Mouse (Mus musculus) heart, adult 2 months (tissue): ENCODE results near the gene Lfng. TPM values are rescaled to one million over a fixed set of nuclear protein-coding genes. Genes with fewer than 3 reads are reported as not detected.

Experiments
- DNase-seq, 2 experiments: peaks; one replicate each; pipeline ENCODE4 v3.0.0; 2021
- H3K27ac ChIP-seq: fragments of 200-600 bp; 2 replicates; pipeline ENCODE4 v1.8.1; 2022
- H3K27me3 ChIP-seq: fragments of 200-500 bp; 2 replicates; pipeline ENCODE4 v1.6.1; 2012; ENCODE audit warnings: mild to moderate bottlenecking, low read length, inconsistent platforms, mixed read lengths; ENCODE audit not compliant: control insufficient read depth, insufficient read depth
- H3K36me3 ChIP-seq: fragments of 200-500 bp; 2 replicates; pipeline ENCODE4 v1.6.1; 2012; ENCODE audit warnings: low read length, inconsistent platforms; ENCODE audit not compliant: control insufficient read depth, insufficient read depth
- H3K4me1 ChIP-seq: fragments of 200-500 bp; 2 replicates; pipeline ENCODE4 v1.6.1; 2011; ENCODE audit warnings: low read length; ENCODE audit not compliant: control insufficient read depth, insufficient read depth
- H3K4me3 ChIP-seq: fragments of 200-600 bp; 2 replicates; pipeline ENCODE4 v1.8.1; 2022
- H3K79me2 ChIP-seq: fragments of 200-500 bp; replicated peaks from 2 replicates; pipeline ENCODE4 v1.6.1; 2012; ENCODE audit warnings: mild to moderate bottlenecking, inconsistent platforms, low read length, moderate library complexity, mixed read lengths; ENCODE audit not compliant: control insufficient read depth, insufficient read depth
- H3K9ac ChIP-seq: fragments of 200-500 bp; 2 replicates; pipeline ENCODE4 v1.6.1; 2012; ENCODE audit warnings: low read depth, mild to moderate bottlenecking, control low read depth, inconsistent platforms, low read length, mixed read lengths
- CTCF ChIP-seq: fragments of 200-600 bp; IDR thresholded peaks from 2 replicates; pipeline ENCODE4 v1.8.1; 2022; ENCODE audit warnings: antibody characterized with exemption, mild to moderate bottlenecking, moderate library complexity
- EP300 ChIP-seq: fragments of 200-500 bp; IDR thresholded peaks from 2 replicates; pipeline ENCODE4 v1.6.1; 2011; ENCODE audit warnings: low read depth, low read length, control low read depth; ENCODE audit not compliant: insufficient read depth
- POLR2A ChIP-seq: fragments of 200-500 bp; IDR thresholded peaks from 2 replicates; pipeline ENCODE4 v1.6.1; 2011; ENCODE audit warnings: mild to moderate bottlenecking, low read depth, low read length, control low read depth; ENCODE audit not compliant: insufficient read depth
- WGBS: fragments of 180-500 bp; shearing (Covaris S2); methylation state at CpG from one replicate; pipeline ENCODE4 v1.1.7; 2018; 5-methylcytosine and 5-hydroxymethylcytosine counted together
- intact Hi-C: fragments of 180-260 bp; cut with DNase I; formaldehyde crosslinking; loops from one replicate; pipeline ENCODE4 v1.15.1; 2025
- polyA plus RNA-seq: library from polyadenylated mRNA; depleted of rRNA; stranded (reverse); fragments of >200 nt; gene quantifications from 2 replicates; pipeline ENCODE4 v1.2.3, GENCODE M21; 2012
- total RNA-seq, 2 experiments: library from RNA; stranded (reverse); gene quantifications; 2 replicates each; pipeline ENCODE4 v1.2.3; 2021

The Lfng gene
- total and polyA plus RNA-seq, 3 experiments, result 7.4 to 23.1 (median 11.5) TPM

DNA sequence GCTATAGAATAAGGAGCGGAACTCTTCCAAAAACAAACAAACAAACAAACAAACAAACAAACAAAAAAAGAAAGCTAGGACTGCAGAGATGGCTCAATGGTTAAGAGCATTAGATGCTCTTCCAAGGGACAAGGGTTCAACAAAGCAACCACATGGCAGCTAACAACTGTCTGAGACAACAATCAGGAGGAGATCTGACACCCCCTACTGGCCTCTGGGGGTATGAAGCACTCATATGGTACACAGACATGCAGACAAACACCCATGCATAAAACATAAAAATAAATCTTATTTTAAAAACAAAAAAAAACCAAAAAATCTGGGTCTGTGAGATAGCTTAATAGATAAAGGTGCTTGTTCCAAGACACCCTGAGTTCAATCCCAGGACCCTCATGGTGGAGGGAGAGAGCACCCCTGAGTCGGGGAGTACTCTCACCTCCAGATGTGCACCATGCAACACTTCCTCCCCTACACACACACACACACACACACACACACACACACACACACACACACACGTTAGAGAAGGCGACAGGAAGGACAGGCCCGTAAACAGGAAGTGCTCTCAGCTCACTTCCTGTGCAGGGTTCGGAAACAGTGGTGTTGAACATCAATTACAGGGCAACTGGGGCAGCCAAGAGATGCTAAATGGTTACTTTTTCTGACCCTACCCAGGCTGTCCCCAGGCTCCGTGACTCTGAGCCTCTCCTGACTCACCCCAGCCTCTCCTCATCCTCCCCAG, 29.4 kb downstream of the Lfng start:
- H3K4me3 ChIP-seq, result no peak overlapping the region
- DNase-seq, result peak in 1 of 2 experiments; percentile 49
- 62% methylated on average over 7 of the region's 7 CpGs for WGBS
- H3K79me2 ChIP-seq, result no peaks in the 10 kb centered on the region; the same call in 1 of the 2 replicates
- H3K27me3 ChIP-seq, result no peaks in the 10 kb centered on the region
- H3K4me1 ChIP-seq, result peaks cover 15% of the 10 kb centered on the region
- peak overlapping the region; percentile 76 for H3K27ac ChIP-seq
- intact Hi-C loops, result no loop called here
- H3K36me3 ChIP-seq, result no peaks in the 10 kb centered on the region
- H3K9ac ChIP-seq, result no peak overlapping the region
- TF ChIP-seq EP300 (peak; percentile 64), CTCF (peak; percentile 37), POLR2A (no peak)

DNA sequence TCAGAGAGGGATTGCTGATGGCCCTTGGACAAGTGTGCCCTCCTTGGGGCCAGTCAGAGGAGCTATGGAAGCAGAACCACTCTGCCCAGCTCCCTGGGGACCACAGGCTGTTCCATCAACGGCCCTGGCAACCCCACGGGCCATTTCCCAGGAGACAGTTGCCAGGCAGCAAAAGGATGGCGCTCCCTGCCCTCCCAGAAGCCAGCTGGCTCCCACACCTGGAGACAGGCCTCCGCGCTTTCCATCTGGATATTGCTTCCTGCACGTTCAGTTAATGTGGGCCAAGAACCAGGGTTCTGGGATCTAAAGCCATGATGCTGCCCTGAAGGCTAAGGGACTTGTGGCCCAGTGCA, 29.9 kb downstream of the Lfng start:
- intact Hi-C loops, result no loop called here
- H3K27ac ChIP-seq, result peak overlapping the region; percentile 76

DNA sequence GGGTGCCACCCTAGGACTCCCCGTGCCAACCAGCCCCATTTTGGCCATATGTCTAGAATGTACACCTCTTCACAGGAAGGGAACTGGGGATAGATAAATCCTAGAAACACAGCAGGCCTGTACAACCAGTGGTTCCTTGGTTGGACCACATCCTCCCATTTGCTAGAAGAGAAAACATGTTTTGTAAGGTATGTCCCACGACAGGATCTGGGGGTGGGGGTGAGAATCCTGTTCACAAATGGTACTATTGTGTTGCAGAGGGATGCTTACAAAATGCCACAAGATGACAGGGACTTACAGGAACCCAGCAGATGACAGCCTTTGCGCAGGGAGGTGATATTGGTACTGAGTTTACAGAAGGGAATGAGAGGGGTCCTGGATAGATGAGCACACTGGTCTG, 30.9 kb downstream of the Lfng start:
- TF ChIP-seq POLR2A (no peak), CTCF (no peak), EP300 (no peak)
- H3K27me3 ChIP-seq, result no peaks in the 10 kb centered on the region
- WGBS, result 79% methylated on average over 3 of the region's 3 CpGs
- DNase-seq, result no peak
- peaks cover 16% of the 10 kb centered on the region for H3K4me1 ChIP-seq
- no peak overlapping the region for H3K9ac ChIP-seq
- no peaks in the 10 kb centered on the region for H3K36me3 ChIP-seq
- intact Hi-C loops, result no loop called here
- H3K79me2 ChIP-seq, result no peaks in the 10 kb centered on the region; the same call in 1 of the 2 replicates
- H3K27ac ChIP-seq, result peak overlapping the region; percentile 76; the same call in 1 of the 2 replicates
- H3K4me3 ChIP-seq, result no peak overlapping the region

More for the DNA sequence above, 29.9 kb downstream of the Lfng start:
- no peak for TF ChIP-seq CTCF
- TF ChIP-seq EP300, result no peak
- no peak for TF ChIP-seq POLR2A
- 55% methylated on average over 6 of the region's 6 CpGs for WGBS
- Histone ChIP-seq H3K79me2 (no peaks in the 10 kb centered on the region; the same call in 1 of the 2 replicates), H3K36me3 (no peaks in the 10 kb centered on the region), H3K27me3 (no peaks in the 10 kb centered on the region), H3K4me1 (peaks cover 16% of the 10 kb centered on the region), H3K4me3 (no peak overlapping the region), H3K9ac (no peak overlapping the region)
- peak in 1 of 2 experiments; percentile 37 for DNase-seq

DNA sequence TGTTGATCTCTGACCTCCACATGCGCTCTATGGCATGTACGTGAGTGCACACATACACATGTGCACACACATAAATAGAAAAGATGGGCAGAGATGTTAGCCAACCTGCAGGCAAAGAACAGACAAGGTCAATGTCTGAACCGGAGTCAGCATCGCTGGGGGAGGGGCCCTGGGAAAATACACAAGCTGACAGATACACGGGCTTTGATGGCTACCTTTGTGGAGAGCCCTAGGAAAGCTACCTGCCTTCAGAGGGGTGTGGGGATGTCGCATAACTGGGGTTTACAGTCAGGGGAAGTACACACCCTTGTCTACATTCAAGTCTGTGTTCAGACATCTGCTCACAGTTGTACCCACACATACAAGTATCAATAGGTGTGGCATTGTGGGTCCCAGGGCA, 31.4 kb downstream of the Lfng start:
- Histone ChIP-seq H3K27ac (no peak overlapping the region), H3K9ac (no peak overlapping the region), H3K36me3 (no peaks in the 10 kb centered on the region), H3K4me3 (no peak overlapping the region), H3K4me1 (peaks cover 16% of the 10 kb centered on the region), H3K27me3 (no peaks in the 10 kb centered on the region), H3K79me2 (no peaks in the 10 kb centered on the region; the same call in 1 of the 2 replicates)
- no peak for DNase-seq
- intact Hi-C loops, result no loop called here
- TF ChIP-seq CTCF, result no peak
- TF ChIP-seq POLR2A, result no peak
- TF ChIP-seq EP300, result no peak
- 89% methylated on average over 6 of the region's 6 CpGs for WGBS

DNA sequence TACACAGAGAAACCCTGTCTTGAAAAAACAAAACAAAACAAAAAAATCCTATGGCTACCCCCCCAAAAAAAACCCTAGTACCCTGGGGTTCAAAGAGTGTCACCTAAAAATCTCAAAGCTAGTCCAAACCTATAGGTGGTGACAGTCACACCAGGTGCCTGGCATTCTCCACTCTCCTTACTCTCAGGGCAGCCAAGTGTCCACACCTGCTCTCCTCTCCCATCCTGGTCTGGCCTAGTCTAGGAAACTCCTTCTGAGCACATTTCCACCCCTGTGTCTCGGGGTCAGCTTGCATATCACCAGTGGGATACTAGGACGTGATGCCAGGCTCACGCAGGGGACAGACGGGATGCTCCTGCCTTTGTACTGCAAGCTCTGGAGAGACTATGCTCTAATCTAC, 32.2 kb downstream of the Lfng start:
- Histone ChIP-seq H3K27ac (peak overlapping the region; percentile 26; the same call in 1 of the 2 replicates), H3K79me2 (no peaks in the 10 kb centered on the region; the same call in 1 of the 2 replicates), H3K36me3 (no peaks in the 10 kb centered on the region), H3K27me3 (no peaks in the 10 kb centered on the region), H3K9ac (no peak overlapping the region), H3K4me1 (peaks cover 16% of the 10 kb centered on the region), H3K4me3 (no peak overlapping the region)
- intact Hi-C loops, result no loop called here
- TF ChIP-seq CTCF, result no peak
- no peak for TF ChIP-seq EP300
- TF ChIP-seq POLR2A, result no peak
- 73% methylated on average over 4 of the region's 4 CpGs for WGBS
- no peak for DNase-seq

DNA sequence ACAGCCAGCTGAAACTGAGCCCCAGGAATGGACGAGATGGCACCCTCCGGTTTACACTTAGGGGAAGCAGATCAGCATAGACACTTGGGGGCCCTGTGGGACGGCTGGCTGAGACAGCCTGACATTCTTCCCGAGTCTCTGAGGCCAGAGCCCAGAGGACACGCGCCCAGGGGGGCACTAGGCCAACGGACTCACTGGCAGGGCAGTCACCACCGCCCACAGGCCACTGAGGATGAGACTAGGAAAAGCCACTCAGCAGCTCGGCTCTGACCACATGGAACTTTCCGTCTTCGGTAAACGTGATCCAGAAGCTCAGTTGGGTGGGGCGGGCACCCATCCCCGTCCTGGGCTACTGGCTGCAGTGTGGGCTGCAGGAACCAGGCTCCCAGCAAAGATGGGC, 32.8 kb downstream of the Lfng start:
- Histone ChIP-seq H3K27ac (peak overlapping the region; percentile 31), H3K36me3 (no peaks in the 10 kb centered on the region), H3K27me3 (no peaks in the 10 kb centered on the region), H3K4me1 (peaks cover 18% of the 10 kb centered on the region), H3K9ac (no peak overlapping the region), H3K79me2 (no peaks in the 10 kb centered on the region; the same call in 1 of the 2 replicates), H3K4me3 (no peak overlapping the region)
- TF ChIP-seq POLR2A (no peak), CTCF (peak; percentile 23; the same call in 1 of the 2 replicates), EP300 (no peak)
- 42% methylated on average over 14 of the region's 14 CpGs for WGBS
- intact Hi-C loops, result loop anchor here (10.0 kb wide), 1 partner anchor 185 kb away; no protein-coding TSS in a partner anchor
- peak; percentile 69 to 76 for DNase-seq
